Mouse (Mus musculus) fat pad, adult 2 months (tissue): ENCODE data around the gene Gm42957.
"Not testable (repeated sequence)": the region's sequence is repeated elsewhere in the genome, so short reads cannot be mapped to it uniquely, and the experiment has no call there.

ENCODE experiments used
- DNase-seq: peaks from one replicate; pipeline ENCODE4 v3.0.0-alpha.2; 2011; ENCODE audit warnings: low read depth, low spot score; ENCODE audit errors: extremely low read depth

Gm42957 gene

DNA sequence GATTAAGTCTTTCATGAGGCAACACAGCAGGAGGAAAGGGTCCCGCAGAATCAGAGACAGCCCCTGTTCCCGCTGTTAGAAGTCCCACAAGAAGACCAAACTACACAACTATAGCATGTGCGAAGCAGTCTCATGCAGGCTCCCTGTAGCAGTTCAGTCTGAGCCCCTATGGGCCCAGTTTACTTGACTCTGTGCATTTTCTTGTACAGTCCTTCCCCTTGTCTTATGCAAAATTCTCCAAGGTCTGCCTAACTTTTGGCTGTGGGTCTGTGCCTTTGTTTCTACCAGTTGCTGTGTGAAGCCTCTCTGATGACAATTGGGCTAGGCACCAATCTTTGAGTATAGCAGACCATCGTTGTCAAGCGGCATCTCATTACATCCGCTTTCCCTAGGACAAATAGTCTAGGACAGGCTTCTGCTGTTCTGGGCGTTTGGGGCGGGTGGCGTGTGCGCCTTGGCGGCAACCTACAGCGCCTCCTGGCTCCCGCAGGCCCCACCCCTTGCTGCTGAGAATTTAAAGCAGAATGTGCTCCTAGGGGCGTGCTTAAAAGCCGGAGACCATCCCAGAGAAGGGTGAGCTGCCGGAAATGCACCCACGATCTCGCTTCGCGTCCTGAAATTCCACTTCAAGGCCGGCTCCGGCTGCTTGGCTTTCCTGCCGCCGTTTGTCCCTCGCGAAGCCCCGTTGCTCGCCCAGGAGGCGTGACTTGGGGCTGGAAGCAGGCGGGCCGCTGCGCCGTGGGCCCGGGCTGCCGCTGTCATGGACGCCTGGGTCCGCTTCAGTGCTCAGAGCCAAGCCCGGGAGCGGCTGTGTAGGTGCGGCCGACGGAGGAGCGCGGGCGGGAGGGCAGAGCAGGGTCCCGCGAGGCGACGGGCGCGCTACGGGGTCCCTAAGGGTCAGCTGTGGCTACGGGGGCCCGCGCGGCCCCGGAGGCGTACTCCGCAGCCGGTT is at the start of gene Gm42957, which contains the start of gene Pex11b:
Gm42957 (plus strand) TSS at position 547 of the 952 bp plus-strand sequence.
Pex11b (plus strand) TSS at position 449 of the 952 bp plus-strand sequence.
- peak; percentile 26 for DNase-seq

- DNase-seq, result no peak
Observed at GRCm38 (mm10) chr3:96590657-96591056, 44.6 kb upstream of the Gm42957 start.

GRCm38 (mm10) chr3:96593374-96593773 is 41.9 kb upstream of the Gm42957 start:
- DNase-seq, result no peak

- no peak for DNase-seq
Observed at GRCm38 (mm10) chr3:96593790-96594560, 41.3 kb upstream of the Gm42957 start, which contains the start of gene Polr3gl. Polr3gl (minus strand) TSS chr3:96594181.

DNA sequence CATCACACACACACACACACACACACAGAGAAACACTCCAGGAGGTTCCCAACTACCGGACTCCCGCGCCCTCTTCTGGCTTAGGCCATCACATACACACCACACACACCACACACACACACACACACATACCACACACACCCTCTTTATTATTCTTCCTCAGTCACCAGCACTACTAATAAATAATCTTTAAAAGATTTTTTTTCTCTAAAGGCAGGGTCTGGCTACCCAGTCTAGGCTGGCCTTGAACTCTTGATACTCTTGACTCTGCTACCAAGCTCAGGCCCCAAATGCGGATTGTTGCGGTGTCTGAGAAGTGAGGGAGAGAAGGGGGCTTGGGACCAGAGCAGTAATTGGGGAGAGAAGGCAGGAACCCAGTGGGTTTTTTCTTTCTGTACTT is 40.4 kb upstream of the Gm42957 start:
- DNase-seq, result no peak

GRCm38 (mm10) chr3:96595661-96596060 is 39.6 kb upstream of the Gm42957 start:
- DNase-seq, result no peak

GRCm38 (mm10) chr3:96596228-96596707 is 39.0 kb upstream of the Gm42957 start, which contains the start of gene Ankrd34a:
Ankrd34a (plus strand) TSS chr3:96596636.
- DNase-seq, result no peak

GRCm38 (mm10) chr3:96596855-96597254 is 38.4 kb upstream of the Gm42957 start:
- DNase-seq, result no peak

DNA sequence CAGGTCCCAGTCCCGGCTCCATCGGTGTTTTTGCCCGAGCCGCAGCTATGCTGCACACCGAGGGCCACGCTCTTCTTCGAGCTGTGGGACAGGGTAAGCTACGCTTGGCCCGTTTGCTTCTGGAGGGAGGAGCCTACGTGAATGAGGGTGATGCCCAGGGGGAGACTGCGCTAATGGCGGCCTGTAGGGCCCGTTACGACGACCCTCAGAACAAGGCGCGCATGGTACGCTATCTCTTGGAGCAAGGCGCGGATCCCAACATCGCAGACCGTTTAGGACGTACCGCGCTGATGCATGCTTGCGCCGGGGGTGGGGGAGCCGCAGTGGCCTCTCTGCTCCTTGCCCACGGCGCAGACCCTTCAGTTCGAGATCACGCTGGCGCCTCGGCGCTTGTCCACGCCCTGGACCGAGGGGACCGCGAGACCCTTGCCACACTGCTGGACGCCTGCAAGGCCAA is 37.8 kb upstream of the Gm42957 start:
- DNase-seq, result no peak

DNA sequence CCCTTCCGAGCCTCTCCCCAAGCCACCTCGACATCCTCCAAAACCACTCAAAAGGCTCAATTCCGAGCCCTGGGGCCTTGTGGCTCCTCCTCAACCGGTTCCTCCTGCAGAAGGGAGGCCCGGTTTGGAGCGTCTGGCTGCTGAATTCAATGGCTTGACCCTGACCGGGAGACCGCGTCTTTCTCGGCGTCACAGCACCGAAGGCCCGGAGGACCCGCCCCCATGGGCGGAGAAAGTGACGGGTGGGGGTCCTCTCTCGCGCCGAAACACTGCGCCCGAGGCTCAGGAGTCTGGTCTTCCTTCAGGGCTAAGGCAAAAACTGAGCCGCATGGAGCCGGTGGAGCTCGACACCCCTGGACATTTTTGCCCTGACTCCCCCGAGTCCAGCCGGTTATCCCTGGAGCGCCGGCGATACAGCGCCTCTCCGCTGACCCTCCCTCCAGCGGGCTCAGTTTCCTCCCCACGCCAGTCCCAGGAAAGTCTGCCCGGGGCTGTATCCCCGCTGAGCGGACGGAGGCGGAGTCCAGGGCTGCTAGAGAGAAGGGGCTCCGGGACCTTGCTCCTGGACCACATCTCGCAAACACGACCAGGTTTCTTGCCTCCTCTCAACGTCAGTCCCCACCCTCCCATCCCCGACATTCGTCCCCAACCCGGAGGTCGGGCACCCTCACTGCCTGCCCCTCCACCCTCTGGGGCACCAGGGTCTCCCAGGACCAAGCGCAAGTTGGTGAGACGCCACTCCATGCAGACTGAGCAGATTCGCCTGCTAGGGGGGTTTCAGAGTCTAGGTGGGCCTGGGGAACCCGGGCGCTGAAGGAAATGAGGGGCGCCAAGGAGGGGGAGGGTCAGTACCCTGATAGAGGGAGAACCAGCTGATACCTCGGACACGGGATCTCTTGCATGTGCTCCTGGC is 36.9 kb upstream of the Gm42957 start:
- no peak for DNase-seq

- no peak for DNase-seq
Observed at GRCm38 (mm10) chr3:96599069-96599393, 36.2 kb upstream of the Gm42957 start.

GRCm38 (mm10) chr3:96599411-96599810 is 35.9 kb upstream of the Gm42957 start:
- no peak for DNase-seq

DNA sequence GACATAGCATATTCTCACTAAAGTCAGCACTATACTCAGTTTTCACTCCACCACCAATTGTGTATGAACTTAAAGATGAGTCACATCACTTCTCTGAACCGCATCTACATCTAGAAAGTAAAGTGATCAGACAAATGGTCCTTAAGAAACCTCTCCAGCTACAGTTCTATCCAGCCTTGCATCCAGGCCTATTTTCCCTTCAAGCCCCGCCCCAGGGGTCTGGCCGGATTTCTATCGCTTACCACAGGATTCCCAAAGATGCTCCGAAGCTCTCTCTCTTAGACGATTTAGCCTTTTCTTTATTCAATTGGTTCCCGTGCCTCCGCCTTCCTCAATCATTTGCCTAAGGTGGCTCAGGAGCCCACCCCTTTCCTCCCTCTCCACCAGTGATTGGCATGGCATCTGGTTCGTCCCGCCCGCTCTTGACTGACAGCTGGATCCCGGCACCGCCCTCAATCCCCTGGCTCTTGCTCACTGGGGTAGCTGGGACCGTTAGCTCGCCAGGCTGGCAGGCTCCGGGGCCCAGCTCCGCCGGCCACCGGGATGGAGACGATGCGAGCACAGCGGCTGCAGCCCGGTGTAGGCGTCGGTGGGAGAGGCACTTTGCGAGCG is 34.5 kb upstream of the Gm42957 start, which contains the start of gene Lix1l:
Lix1l (plus strand) TSS at position 511 of the 612 bp plus-strand sequence.
- no peak for DNase-seq

DNA sequence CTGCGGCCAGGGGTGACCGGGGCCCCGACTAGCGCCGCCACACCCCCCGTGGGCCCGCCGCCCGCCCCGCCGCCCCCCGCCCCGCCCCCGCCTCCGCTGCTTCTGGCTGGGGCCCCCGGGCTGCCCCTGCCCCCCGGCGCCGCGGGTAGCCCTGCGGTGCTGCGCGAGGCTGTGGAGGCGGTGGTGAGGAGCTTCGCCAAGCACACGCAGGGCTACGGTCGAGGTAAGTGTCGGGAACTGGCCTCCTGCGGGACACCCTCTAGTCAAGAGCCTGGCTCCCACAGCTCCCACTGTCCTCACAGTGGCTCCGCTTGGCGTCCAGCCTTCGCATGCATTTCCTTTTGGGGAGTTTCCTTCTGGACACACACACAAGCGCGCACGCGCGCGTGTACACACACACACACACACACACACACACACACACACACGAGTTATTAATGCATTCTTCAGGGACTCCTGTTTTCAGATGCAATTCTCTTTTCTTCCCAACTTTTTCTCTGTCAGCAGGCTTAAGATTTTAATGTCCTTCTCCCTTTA is 34.0 kb upstream of the Gm42957 start:
- no peak for DNase-seq

DNA sequence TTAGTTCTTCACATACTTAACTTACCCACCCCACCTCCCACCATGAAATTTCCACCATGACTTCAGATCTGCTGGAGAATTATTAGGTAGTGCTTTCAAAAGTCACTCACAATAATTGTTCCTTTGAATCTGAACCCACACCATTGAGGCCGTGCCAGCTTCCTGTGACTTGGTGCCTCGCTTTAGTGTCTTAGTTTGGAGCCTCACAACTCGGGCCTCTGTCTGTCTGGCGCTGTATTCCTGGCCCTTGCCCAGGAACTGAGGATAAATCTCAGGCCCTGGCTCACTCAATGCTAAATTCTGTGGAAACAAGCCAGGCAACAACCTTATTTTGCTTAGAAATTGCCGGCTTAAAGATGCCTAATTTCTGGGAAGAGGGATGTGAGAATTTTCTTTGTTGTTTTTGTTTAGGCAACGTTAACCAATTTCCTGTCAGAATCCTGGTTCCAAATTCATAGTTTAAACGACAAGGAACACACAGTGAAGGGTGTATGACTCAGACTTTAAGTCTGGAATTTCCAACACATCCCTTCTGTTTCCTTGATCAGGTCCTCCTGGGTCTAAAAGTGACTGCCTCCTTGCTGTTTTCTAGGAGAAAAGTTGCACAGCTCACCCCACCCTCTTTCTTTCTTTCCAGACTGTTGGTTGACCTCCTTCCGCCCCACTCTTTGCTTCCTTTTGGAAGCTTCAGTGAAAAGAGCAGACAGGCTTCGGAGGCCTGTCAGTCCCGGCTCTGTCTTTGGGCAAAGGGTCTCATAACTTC is 33.2 kb upstream of the Gm42957 start:
- no peak for DNase-seq

GRCm38 (mm10) chr3:96602704-96603084 is 32.6 kb upstream of the Gm42957 start:
- DNase-seq, result no peak

GRCm38 (mm10) chr3:96603311-96603710 is 32.0 kb upstream of the Gm42957 start:
- no peak for DNase-seq

- DNase-seq, result not testable (repeated sequence)
Observed at GRCm38 (mm10) chr3:96606007-96606406, 29.3 kb upstream of the Gm42957 start.

DNA sequence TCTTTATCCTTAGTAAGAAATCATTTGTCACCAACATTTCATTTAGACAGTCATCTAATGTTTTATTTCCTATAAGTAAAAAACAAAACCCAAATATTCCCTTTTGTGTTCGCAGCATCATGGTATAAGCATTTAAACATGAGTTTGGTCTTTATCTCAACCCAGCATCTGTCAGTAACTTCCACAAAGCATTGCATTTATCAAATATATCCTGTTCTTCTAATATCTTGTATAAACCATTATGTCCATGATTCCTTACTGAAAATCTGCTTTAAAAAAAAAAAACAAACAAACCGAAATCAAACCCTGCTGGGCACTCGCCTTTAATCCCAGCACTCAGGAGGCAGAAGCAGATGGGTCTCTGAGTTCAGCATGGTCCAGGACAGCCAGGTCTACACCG is 28.7 kb upstream of the Gm42957 start:
- DNase-seq, result no peak
